Mouse (Mus musculus): Measurements from ENCODE around the gene Fut2. TPM values are rescaled to one million over a fixed set of nuclear protein-coding genes. Genes with fewer than 3 reads are reported as not detected.
A peak's percentile ranks its signal among the peaks of the same experiment; 100 is the strongest.

The Fut2 gene
- total and polyA plus RNA-seq, 2 experiments from 2014 or later, result 0.27 TPM; not detected in 1

GRCm38 (mm10) chr7:45628364-45629294, 37.6 kb downstream of the Fut2 start:
- TF ChIP-seq CTCF (IDR thresholded peaks at IDR 0.05), result peak; percentile 77
- peak overlapping the region; percentile 54 for H3K4me3 ChIP-seq (ENCODE audit: low read depth, low read length)
- H3K4me1 ChIP-seq (ENCODE audit: insufficient read depth, low read length), result no peaks in the 10 kb centered on the region; the same call in 1 of the 2 replicates
- H3K4me2 ChIP-seq (ENCODE audit: low read depth, low read length, poor library complexity, severe bottlenecking), result peak overlapping the region; percentile 89
- no peaks in the 10 kb centered on the region for H3K36me3 ChIP-seq (ENCODE audit: insufficient read depth, low read length)
- 1% methylated on average over 93 of the region's 105 CpGs for WGBS
- DNase-seq (ENCODE audit: low spot score) (peak; percentile 93), ATAC-seq (ENCODE audit: low FRiP score) (peak; percentile 84)
- peak overlapping the region; percentile 79 for H3K27ac ChIP-seq (ENCODE audit: low read depth, low read length)
- H3K9ac ChIP-seq (replicated peaks; ENCODE audit: low read length, poor library complexity, severe bottlenecking), result peak overlapping the region; percentile 90
- H3K27me3 ChIP-seq (ENCODE audit: insufficient read depth, low read length), result no peaks in the 10 kb centered on the region
- no peaks in the 10 kb centered on the region for H3K9me3 ChIP-seq (ENCODE audit: low read length)

DNA sequence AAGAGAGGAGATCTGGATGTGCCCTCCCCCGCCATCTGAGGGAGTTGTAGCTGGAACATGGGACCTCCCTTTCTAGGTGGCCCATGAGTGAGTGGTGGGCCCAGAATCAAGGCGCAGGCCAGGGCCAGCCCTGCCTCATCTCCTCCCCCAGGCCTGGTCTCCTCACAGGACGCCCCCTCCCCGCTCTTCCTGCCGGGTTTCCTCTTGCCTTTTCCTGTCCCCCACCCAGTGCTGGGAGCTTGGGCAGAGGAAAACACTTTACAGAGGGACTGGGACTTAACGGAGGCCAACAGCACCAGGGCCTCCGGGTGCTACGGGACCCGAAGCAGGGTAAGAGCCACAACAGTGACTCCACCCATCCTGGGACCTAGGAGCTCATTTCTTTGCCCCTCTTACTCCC, 38.9 kb downstream of the Fut2 start, which contains the start of gene Rasip1:
Gene Rasip1 (plus strand): TSS at position 228 of the 400 bp plus-strand sequence.
- no peak for TF ChIP-seq CTCF (IDR thresholded peaks at IDR 0.05)
- H3K9ac ChIP-seq (replicated peaks; ENCODE audit: low read length, poor library complexity, severe bottlenecking), result peak within 1 kb of the TSS; percentile 90
- H3K36me3 ChIP-seq (ENCODE audit: insufficient read depth, low read length), result no peaks in the 10 kb centered on the region
- no peaks in the 10 kb centered on the region for H3K4me1 ChIP-seq (ENCODE audit: insufficient read depth, low read length)
- peak within 1 kb of the TSS; percentile 54 for H3K4me3 ChIP-seq (ENCODE audit: low read depth, low read length)
- DNase-seq (ENCODE audit: low spot score), result no peak
- H3K27ac ChIP-seq (ENCODE audit: low read depth, low read length), result peak within 1 kb of the TSS; percentile 79
- H3K4me2 ChIP-seq (ENCODE audit: low read depth, low read length, poor library complexity, severe bottlenecking), result peak within 1 kb of the TSS; percentile 89
- WGBS, result 85% methylated on average over 9 of the region's 9 CpGs
- H3K9me3 ChIP-seq (ENCODE audit: low read length), result no peaks in the 10 kb centered on the region
- no peak for ATAC-seq (ENCODE audit: low FRiP score)
- no peaks in the 10 kb centered on the region for H3K27me3 ChIP-seq (ENCODE audit: insufficient read depth, low read length)

- ATAC-seq (ENCODE audit: low FRiP score), result no peak
- no peak for TF ChIP-seq CTCF (IDR thresholded peaks at IDR 0.05)
- WGBS, result 88% methylated on average over 7 of the region's 7 CpGs
- Histone ChIP-seq H3K27me3 (ENCODE audit: insufficient read depth, low read length) (no peaks in the 10 kb centered on the region), H3K4me2 (ENCODE audit: low read depth, low read length, poor library complexity, severe bottlenecking) (no peak overlapping the region), H3K27ac (ENCODE audit: low read depth, low read length) (no peak overlapping the region), H3K4me3 (ENCODE audit: low read depth, low read length) (no peak overlapping the region), H3K9me3 (ENCODE audit: low read length) (no peaks in the 10 kb centered on the region), H3K36me3 (ENCODE audit: insufficient read depth, low read length) (no peaks in the 10 kb centered on the region), H3K4me1 (ENCODE audit: insufficient read depth, low read length) (no peaks in the 10 kb centered on the region), H3K9ac (replicated peaks; ENCODE audit: low read length, poor library complexity, severe bottlenecking) (no peak overlapping the region)
- no peak for DNase-seq (ENCODE audit: low spot score)
These were observed 39.6 kb downstream of the Fut2 start for GRCm38 (mm10) chr7:45626571-45627076.

DNA sequence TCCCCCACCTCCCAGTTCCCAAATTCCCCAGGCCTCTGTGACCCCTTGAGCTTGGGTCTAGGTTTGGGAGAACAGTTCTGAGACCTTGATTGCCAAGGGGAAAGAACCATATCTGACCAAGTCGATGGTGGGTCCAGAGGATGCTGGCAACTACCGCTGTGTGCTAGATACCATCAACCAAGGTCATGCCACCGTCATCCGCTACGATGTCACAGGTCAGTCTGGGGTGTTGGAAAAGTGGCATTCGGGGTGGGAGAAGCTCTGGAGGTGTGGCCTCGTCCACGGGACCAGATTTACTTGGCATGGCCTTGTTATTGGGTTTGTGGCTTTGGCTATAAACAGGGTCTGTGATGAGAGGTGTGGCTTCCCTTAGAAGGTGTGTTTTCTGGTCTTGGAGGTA, 40.7 kb downstream of the Fut2 start:
- no peak overlapping the region for H3K9ac ChIP-seq (replicated peaks; ENCODE audit: low read length, poor library complexity, severe bottlenecking)
- no peaks in the 10 kb centered on the region for H3K9me3 ChIP-seq (ENCODE audit: low read length)
- no peaks in the 10 kb centered on the region for H3K27me3 ChIP-seq (ENCODE audit: insufficient read depth, low read length)
- H3K4me3 ChIP-seq (ENCODE audit: low read depth, low read length), result no peak overlapping the region
- ATAC-seq (ENCODE audit: low FRiP score) (no peak), DNase-seq (ENCODE audit: low spot score) (no peak)
- no peak for TF ChIP-seq CTCF (IDR thresholded peaks at IDR 0.05)
- H3K4me1 ChIP-seq (ENCODE audit: insufficient read depth, low read length), result no peaks in the 10 kb centered on the region
- H3K4me2 ChIP-seq (ENCODE audit: low read depth, low read length, poor library complexity, severe bottlenecking), result no peak overlapping the region
- no peak overlapping the region for H3K27ac ChIP-seq (ENCODE audit: low read depth, low read length)
- no peaks in the 10 kb centered on the region for H3K36me3 ChIP-seq (ENCODE audit: insufficient read depth, low read length)
- WGBS, result 91% methylated on average over 8 of the region's 8 CpGs

- Histone ChIP-seq H3K4me1 (ENCODE audit: insufficient read depth, low read length) (no peaks in the 10 kb centered on the region), H3K27me3 (ENCODE audit: insufficient read depth, low read length) (no peaks in the 10 kb centered on the region), H3K9ac (replicated peaks; ENCODE audit: low read length, poor library complexity, severe bottlenecking) (no peak overlapping the region), H3K36me3 (ENCODE audit: insufficient read depth, low read length) (no peaks in the 10 kb centered on the region), H3K9me3 (ENCODE audit: low read length) (no peaks in the 10 kb centered on the region), H3K4me2 (ENCODE audit: low read depth, low read length, poor library complexity, severe bottlenecking) (no peak overlapping the region), H3K4me3 (ENCODE audit: low read depth, low read length) (no peak overlapping the region), H3K27ac (ENCODE audit: low read depth, low read length) (no peak overlapping the region)
- no peak for DNase-seq (ENCODE audit: low spot score)
- WGBS, result 87% methylated on average over 3 of the region's 3 CpGs
- TF ChIP-seq CTCF (IDR thresholded peaks at IDR 0.05), result no peak
- ATAC-seq (ENCODE audit: low FRiP score), result no peak
These were observed 41.5 kb downstream of the Fut2 start for GRCm38 (mm10) chr7:45624718-45625117.

DNA sequence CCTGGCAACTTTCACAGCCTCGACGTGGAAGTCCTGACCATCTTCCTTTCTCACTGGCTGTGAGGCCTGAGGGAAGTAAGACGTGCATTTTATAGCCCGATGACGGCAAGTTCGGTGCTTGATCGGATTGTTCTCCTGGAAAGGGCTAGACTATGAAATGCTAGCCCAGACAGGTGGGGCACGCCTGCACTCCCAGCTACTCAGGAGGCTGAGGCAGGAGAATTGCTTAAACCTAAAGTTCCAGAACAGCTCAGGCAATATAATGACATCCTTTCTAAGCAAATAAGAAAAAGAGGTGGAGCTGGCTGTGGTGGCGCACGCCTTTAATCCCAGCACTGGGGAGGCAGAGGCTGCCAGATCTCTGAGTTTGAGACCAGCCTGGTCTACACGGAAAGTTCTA, 42.7 kb downstream of the Fut2 start:
- DNase-seq (ENCODE audit: low spot score), result no peak
- TF ChIP-seq CTCF (IDR thresholded peaks at IDR 0.05), result no peak

More for the DNA sequence above, 42.7 kb downstream of the Fut2 start:
- Histone ChIP-seq H3K4me2 (ENCODE audit: low read depth, low read length, poor library complexity, severe bottlenecking) (no peak overlapping the region), H3K9me3 (ENCODE audit: low read length) (no peaks in the 10 kb centered on the region), H3K4me1 (ENCODE audit: insufficient read depth, low read length) (no peaks in the 10 kb centered on the region), H3K27me3 (ENCODE audit: insufficient read depth, low read length) (peaks cover 4% of the 10 kb centered on the region), H3K36me3 (ENCODE audit: insufficient read depth, low read length) (no peaks in the 10 kb centered on the region), H3K9ac (replicated peaks; ENCODE audit: low read length, poor library complexity, severe bottlenecking) (no peak overlapping the region), H3K4me3 (ENCODE audit: low read depth, low read length) (no peak overlapping the region), H3K27ac (ENCODE audit: low read depth, low read length) (no peak overlapping the region)
- ATAC-seq (ENCODE audit: low FRiP score), result no peak
- WGBS, result 95% methylated on average over 11 of the region's 11 CpGs

All from midbrain, postnatal 0 days (tissue).